In the genomic region with DNA sequence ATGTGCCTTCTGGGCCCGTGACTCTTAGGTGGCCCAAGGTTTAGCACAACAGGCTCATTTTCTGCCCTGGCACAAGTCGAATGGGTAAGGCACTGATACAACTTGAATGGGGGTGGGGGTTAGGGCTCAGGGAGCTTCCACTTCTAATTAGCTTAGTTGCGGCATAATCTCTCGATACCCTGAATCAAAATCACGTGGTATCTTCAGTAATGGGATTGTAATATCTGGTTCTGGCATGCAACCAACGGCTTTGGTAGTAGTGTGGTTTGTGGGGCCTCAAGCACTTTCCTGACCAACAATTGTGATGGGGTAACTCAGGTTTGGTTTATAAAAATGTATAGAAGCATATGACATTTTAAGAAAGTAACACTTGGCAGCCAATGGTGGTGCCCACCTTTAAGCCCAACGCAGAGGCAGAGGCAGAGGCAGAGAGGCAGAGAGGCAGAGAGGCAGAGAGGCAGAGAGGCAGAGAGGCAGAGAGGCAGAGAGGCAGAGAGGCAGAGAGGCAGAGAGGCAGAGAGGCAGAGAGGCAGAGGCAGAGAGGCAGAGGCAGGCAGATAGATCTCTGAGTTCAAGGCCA, we compare ENCODE assay signal across 1 mouse cellular context.
TF ChIP-seq lines count a peak whose summit lies in the region.

No protein-coding gene starts in this region.

TF ChIP-seq in MEL, 35 proteins besides CTCF, POLR2A, EP300 and RAD21:
- TF ChIP-seq UBTF (IDR thresholded peaks at IDR 0.05; ENCODE audit: borderline replicate concordance, insufficient read depth, low read depth, low read length): no peak
- TF ChIP-seq USF1 (IDR thresholded peaks at IDR 0.05; ENCODE audit: low read depth, low read length): peak; percentile 79
- TF ChIP-seq RCOR1 (IDR thresholded peaks at IDR 0.05; ENCODE audit: low read depth, low read length): peak; percentile 17; the same call in 1 of the 2 replicates
- no peak for TF ChIP-seq ZKSCAN1 (IDR thresholded peaks at IDR 0.05; ENCODE audit: low read depth, low read length)
- TF ChIP-seq POLR2AphosphoS5 (IDR thresholded peaks at IDR 0.05; ENCODE audit: borderline replicate concordance, low read depth, low read length): no peak
- TF ChIP-seq MAZ (IDR thresholded peaks at IDR 0.05; ENCODE audit: low read depth, low read length): no peak
- TF ChIP-seq ETS1 (IDR thresholded peaks at IDR 0.05; ENCODE audit: low read depth, low read length): no peak
- TF ChIP-seq MAX (IDR thresholded peaks at IDR 0.05; ENCODE audit: low read length): peak; percentile 51
- peak; percentile 58; the same call in 1 of the 2 replicates for TF ChIP-seq MXI1 (IDR thresholded peaks at IDR 0.05; ENCODE audit: low read depth, low read length)
- no peak for TF ChIP-seq E2F4 (IDR thresholded peaks at IDR 0.05; ENCODE audit: borderline replicate concordance, low read depth, low read length)
- 0 out of 4 replicates have a peak, but pooled peaks of 1 of the 2 experiments have one; percentile 49 for TF ChIP-seq USF2 (IDR thresholded peaks at IDR 0.05; ENCODE audit: borderline replicate concordance in 1 of 2, insufficient read depth in 1 of 2, low read depth in 1 of 2, low read length in 2 of 2)
- no peak for TF ChIP-seq NELFE (IDR thresholded peaks at IDR 0.05; ENCODE audit: low read depth, low read length)
- no peak for TF ChIP-seq CHD1 (IDR thresholded peaks at IDR 0.05; ENCODE audit: low read depth, low read length)
- TF ChIP-seq MYB (IDR thresholded peaks at IDR 0.05; ENCODE audit: low read depth, low read length): no peak
- TF ChIP-seq GABPA (IDR thresholded peaks at IDR 0.05; ENCODE audit: low read depth, low read length): no peak
- TF ChIP-seq BHLHE40 (IDR thresholded peaks at IDR 0.05; ENCODE audit: borderline replicate concordance, low read depth, low read length): no peak
- TF ChIP-seq SMC3 (IDR thresholded peaks at IDR 0.05; ENCODE audit: low read depth, low read length): no peak
- TF ChIP-seq ZMIZ1 (IDR thresholded peaks at IDR 0.05; ENCODE audit: low read depth, low read length): no peak
- no peak for TF ChIP-seq JUND (IDR thresholded peaks at IDR 0.05; ENCODE audit: low read depth, low read length)
- no peak for TF ChIP-seq TCF12 (IDR thresholded peaks at IDR 0.05; ENCODE audit: low read depth, low read length)
- no peak for TF ChIP-seq HCFC1 (IDR thresholded peaks at IDR 0.05; ENCODE audit: low read depth, low read length)
- 0 out of 2 replicates have a peak, but pooled peaks have one; percentile 13 for TF ChIP-seq CHD2 (IDR thresholded peaks at IDR 0.05; ENCODE audit: low read length)
